Mouse (Mus musculus): Measurements from ENCODE around the gene Kxd1. TPM values are rescaled to one million over a fixed set of nuclear protein-coding genes. Genes with fewer than 3 reads are reported as not detected.

Gene Kxd1
- polyA plus RNA-seq, 1 experiment, result 64.4 TPM

- TF ChIP-seq CTCF (IDR thresholded peaks at IDR 0.05; ENCODE audit: extremely low read depth, insufficient read depth, low read length) (no peak), POLR2A (IDR thresholded peaks at IDR 0.05; ENCODE audit: extremely low read depth, insufficient read depth, low read length) (no peak)
- H3K27ac ChIP-seq (ENCODE audit: insufficient read depth, low read length), result no peak overlapping the region
- no peak overlapping the region for H3K4me3 ChIP-seq (ENCODE audit: insufficient read depth, low read length)
- H3K4me1 ChIP-seq (ENCODE audit: control insufficient read depth, insufficient read depth, low read length), result peaks cover 1% of the 10 kb centered on the region; the same call in 1 of the 2 replicates
Observed at GRCm38 (mm10) chr8:70490880-70491495, 36.8 kb downstream of the Kxd1 start.

- H3K4me3 ChIP-seq (ENCODE audit: insufficient read depth, low read length), result no peak overlapping the region
- H3K4me1 ChIP-seq (ENCODE audit: control insufficient read depth, insufficient read depth, low read length), result peaks cover 2% of the 10 kb centered on the region
- no peak overlapping the region for H3K27ac ChIP-seq (ENCODE audit: insufficient read depth, low read length)
- TF ChIP-seq CTCF (IDR thresholded peaks at IDR 0.05; ENCODE audit: extremely low read depth, insufficient read depth, low read length), result no peak
- TF ChIP-seq POLR2A (IDR thresholded peaks at IDR 0.05; ENCODE audit: extremely low read depth, insufficient read depth, low read length), result no peak
Observed at GRCm38 (mm10) chr8:70490061-70490879, 37.5 kb downstream of the Kxd1 start.

- peaks cover 4% of the 10 kb centered on the region for H3K4me1 ChIP-seq (ENCODE audit: control insufficient read depth, insufficient read depth, low read length)
- no peak overlapping the region for H3K4me3 ChIP-seq (ENCODE audit: insufficient read depth, low read length)
- TF ChIP-seq CTCF (IDR thresholded peaks at IDR 0.05; ENCODE audit: extremely low read depth, insufficient read depth, low read length) (no peak), POLR2A (IDR thresholded peaks at IDR 0.05; ENCODE audit: extremely low read depth, insufficient read depth, low read length) (no peak)
- no peak overlapping the region for H3K27ac ChIP-seq (ENCODE audit: insufficient read depth, low read length)
Observed at GRCm38 (mm10) chr8:70489576-70489975, 38.2 kb downstream of the Kxd1 start.

- no peak overlapping the region for H3K4me3 ChIP-seq (ENCODE audit: insufficient read depth, low read length)
- no peak overlapping the region for H3K27ac ChIP-seq (ENCODE audit: insufficient read depth, low read length)
- no peak for TF ChIP-seq POLR2A (IDR thresholded peaks at IDR 0.05; ENCODE audit: extremely low read depth, insufficient read depth, low read length)
- peaks cover 4% of the 10 kb centered on the region for H3K4me1 ChIP-seq (ENCODE audit: control insufficient read depth, insufficient read depth, low read length)
Observed at GRCm38 (mm10) chr8:70488931-70489470, 38.8 kb downstream of the Kxd1 start.

GRCm38 (mm10) chr8:70487993-70488796, 39.6 kb downstream of the Kxd1 start:
- H3K27ac ChIP-seq (ENCODE audit: insufficient read depth, low read length), result no peak overlapping the region
- TF ChIP-seq POLR2A (IDR thresholded peaks at IDR 0.05; ENCODE audit: extremely low read depth, insufficient read depth, low read length) (no peak), CTCF (IDR thresholded peaks at IDR 0.05; ENCODE audit: extremely low read depth, insufficient read depth, low read length) (no peak)
- peaks cover 4% of the 10 kb centered on the region for H3K4me1 ChIP-seq (ENCODE audit: control insufficient read depth, insufficient read depth, low read length)
- no peak overlapping the region; the same call in 1 of the 2 replicates for H3K4me3 ChIP-seq (ENCODE audit: insufficient read depth, low read length)

- H3K27ac ChIP-seq (ENCODE audit: insufficient read depth, low read length), result peak within 1 kb of the TSS; percentile 91
- TF ChIP-seq CTCF (IDR thresholded peaks at IDR 0.05; ENCODE audit: extremely low read depth, insufficient read depth, low read length), result no peak
- peak; percentile 84 for TF ChIP-seq POLR2A (IDR thresholded peaks at IDR 0.05; ENCODE audit: extremely low read depth, insufficient read depth, low read length)
- peak within 1 kb of the TSS; percentile 93 for H3K4me3 ChIP-seq (ENCODE audit: insufficient read depth, low read length)
Observed at GRCm38 (mm10) chr8:70486941-70487520, 40.7 kb downstream of the Kxd1 start, which contains the start of gene Tmem59l. Gene Tmem59l, minus strand, starts transcription at chr8:70487358.

GRCm38 (mm10) chr8:70486191-70486681, 41.5 kb downstream of the Kxd1 start:
- no peak for TF ChIP-seq CTCF (IDR thresholded peaks at IDR 0.05; ENCODE audit: extremely low read depth, insufficient read depth, low read length)
- TF ChIP-seq POLR2A (IDR thresholded peaks at IDR 0.05; ENCODE audit: extremely low read depth, insufficient read depth, low read length), result no peak
- Histone ChIP-seq H3K4me1 (ENCODE audit: control insufficient read depth, insufficient read depth, low read length) (peaks cover 9% of the 10 kb centered on the region), H3K27ac (ENCODE audit: insufficient read depth, low read length) (no peak overlapping the region), H3K4me3 (ENCODE audit: insufficient read depth, low read length) (peak overlapping the region; percentile 93)

More at GRCm38 (mm10) chr8:70486941-70487520, 40.7 kb downstream of the Kxd1 start, which contains the start of gene Tmem59l:
- H3K4me1 ChIP-seq (ENCODE audit: control insufficient read depth, insufficient read depth, low read length), result peaks cover 5% of the 10 kb centered on the region

GRCm38 (mm10) chr8:70482943-70483342, 44.8 kb downstream of the Kxd1 start:
- TF ChIP-seq POLR2A (IDR thresholded peaks at IDR 0.05; ENCODE audit: extremely low read depth, insufficient read depth, low read length) (no peak), CTCF (IDR thresholded peaks at IDR 0.05; ENCODE audit: extremely low read depth, insufficient read depth, low read length) (no peak)
- Histone ChIP-seq H3K4me3 (ENCODE audit: insufficient read depth, low read length) (no peak overlapping the region), H3K27ac (ENCODE audit: insufficient read depth, low read length) (no peak overlapping the region), H3K4me1 (ENCODE audit: control insufficient read depth, insufficient read depth, low read length) (peaks cover 9% of the 10 kb centered on the region)
